ENCODE assay signal across 25 mouse cellular contexts in genomic region chr13:30213276-30213675, GRCm38 (mm10).
DNase-seq lines count a peak whose midpoint lies in the region; ATAC-seq and TF ChIP-seq lines count a peak whose summit lies in the region.
"Had no signal": no experiment of that assay in that cellular context is flagged by ENCODE, and none has a peak within 500 bp of the region (broad histone marks: within the 10 kb centered on the region; RNA-seq: fewer than 3 reads in every experiment).

No protein-coding gene starts in this region.

- no peaks in the 10 kb centered on the region for H3K36me3 ChIP-seq in forebrain, embryonic 14.5 days (ENCODE audit: control insufficient read depth, insufficient read depth, low read length)
- no peaks in the 10 kb centered on the region for H3K36me3 ChIP-seq in forebrain, embryonic 13.5 days (ENCODE audit: poor library complexity, severe bottlenecking)
- no peaks in the 10 kb centered on the region for H3K36me3 ChIP-seq in midbrain, embryonic 14.5 days (ENCODE audit: control insufficient read depth, insufficient read depth, low read length)
- no peaks in the 10 kb centered on the region for H3K36me3 ChIP-seq in midbrain, postnatal 0 days (ENCODE audit: insufficient read depth, low read length)
- H3K36me3 ChIP-seq in embryonic facial prominence, embryonic 11.5 days (replicated peaks; ENCODE audit: control insufficient read depth, insufficient read depth, low read depth, low read length) = no peaks in the 10 kb centered on the region
- H3K36me3 ChIP-seq: forebrain, embryonic 15.5 days; heart, embryonic 12.5 days; limb, embryonic 12.5 days; midbrain, embryonic 12.5 days had no signal

- 78% methylated on average over 9 of the region's 9 CpGs for WGBS in forebrain, embryonic 14.5 days
- WGBS in forebrain, embryonic 13.5 days = 72% methylated on average over 9 of the region's 9 CpGs
- WGBS in midbrain, embryonic 14.5 days = 64% methylated on average over 9 of the region's 9 CpGs
- 53% methylated on average over 9 of the region's 9 CpGs for WGBS in midbrain, postnatal 0 days
- WGBS in embryonic facial prominence, embryonic 11.5 days = 61% methylated on average over 9 of the region's 9 CpGs

- TF ChIP-seq CTCF in midbrain, postnatal 0 days (IDR thresholded peaks at IDR 0.05) = no peak

- H3K27me3 ChIP-seq in forebrain, embryonic 14.5 days (replicated peaks; ENCODE audit: control insufficient read depth, insufficient read depth, low read length) = no peaks in the 10 kb centered on the region
- H3K27me3 ChIP-seq in forebrain, embryonic 13.5 days = no peaks in the 10 kb centered on the region
- no peaks in the 10 kb centered on the region for H3K27me3 ChIP-seq in midbrain, embryonic 14.5 days (ENCODE audit: control insufficient read depth, insufficient read depth, low read length)
- H3K27me3 ChIP-seq in midbrain, postnatal 0 days (ENCODE audit: insufficient read depth, low read length) = no peaks in the 10 kb centered on the region
- H3K27me3 ChIP-seq in embryonic facial prominence, embryonic 11.5 days (ENCODE audit: control insufficient read depth, insufficient read depth, low read length) = no peaks in the 10 kb centered on the region
- H3K27me3 ChIP-seq: forebrain, embryonic 15.5 days; heart, embryonic 12.5 days; limb, embryonic 12.5 days; midbrain, embryonic 12.5 days had no signal

- H3K4me2 ChIP-seq in forebrain, embryonic 14.5 days (ENCODE audit: low read length) = no peak overlapping the region
- no peak overlapping the region for H3K4me2 ChIP-seq in forebrain, embryonic 13.5 days
- H3K4me2 ChIP-seq in midbrain, embryonic 14.5 days (ENCODE audit: low read length) = no peak overlapping the region
- no peak overlapping the region for H3K4me2 ChIP-seq in midbrain, postnatal 0 days (ENCODE audit: low read depth, low read length, poor library complexity, severe bottlenecking)
- H3K4me2 ChIP-seq in embryonic facial prominence, embryonic 11.5 days (ENCODE audit: low read depth, low read length) = no peak overlapping the region
- H3K4me2 ChIP-seq: forebrain, embryonic 15.5 days; heart, embryonic 12.5 days; limb, embryonic 12.5 days; liver, embryonic 11.5 days; midbrain, embryonic 12.5 days had no signal

- no peak for ATAC-seq in forebrain, embryonic 14.5 days
- ATAC-seq in forebrain, embryonic 13.5 days = no peak
- ATAC-seq in midbrain, embryonic 14.5 days (ENCODE audit: low FRiP score, low TSS enrichment) = no peak
- ATAC-seq in midbrain, postnatal 0 days (ENCODE audit: low FRiP score) = no peak
- ATAC-seq in embryonic facial prominence, embryonic 11.5 days (replicated peaks; ENCODE audit: insufficient number of reproducible peaks, low FRiP score, low TSS enrichment, low read depth) = no peak
- ATAC-seq: forebrain, embryonic 15.5 days; intestine, postnatal 0 days; liver, postnatal 0 days had no signal

- no peaks in the 10 kb centered on the region for H3K4me1 ChIP-seq in forebrain, embryonic 14.5 days (ENCODE audit: control insufficient read depth, insufficient read depth, low read length)
- no peaks in the 10 kb centered on the region; the same call in 1 of the 2 replicates for H3K4me1 ChIP-seq in forebrain, embryonic 13.5 days
- no peaks in the 10 kb centered on the region for H3K4me1 ChIP-seq in midbrain, embryonic 14.5 days (ENCODE audit: control insufficient read depth, insufficient read depth, low read length)
- no peaks in the 10 kb centered on the region for H3K4me1 ChIP-seq in midbrain, postnatal 0 days (ENCODE audit: insufficient read depth, low read length)
- H3K4me1 ChIP-seq in embryonic facial prominence, embryonic 11.5 days (ENCODE audit: control insufficient read depth, insufficient read depth, low read length) = no peaks in the 10 kb centered on the region
- H3K4me1 ChIP-seq: forebrain, embryonic 15.5 days; heart, embryonic 12.5 days; limb, embryonic 12.5 days; midbrain, embryonic 12.5 days had no signal

- no peak overlapping the region for H3K9ac ChIP-seq in forebrain, embryonic 14.5 days (ENCODE audit: low read length)
- H3K9ac ChIP-seq in forebrain, embryonic 13.5 days = no peak overlapping the region
- no peak overlapping the region for H3K9ac ChIP-seq in midbrain, embryonic 14.5 days (replicated peaks; ENCODE audit: low read length)
- no peak overlapping the region for H3K9ac ChIP-seq in midbrain, postnatal 0 days (replicated peaks; ENCODE audit: low read length, poor library complexity, severe bottlenecking)
- H3K9ac ChIP-seq in embryonic facial prominence, embryonic 11.5 days (replicated peaks; ENCODE audit: low read length) = no peak overlapping the region
- H3K9ac ChIP-seq: forebrain, embryonic 15.5 days; heart, embryonic 12.5 days; limb, embryonic 12.5 days; liver, postnatal 0 days; midbrain, embryonic 12.5 days had no signal

- H3K9me3 ChIP-seq in forebrain, embryonic 14.5 days (replicated peaks; ENCODE audit: control insufficient read depth, low read length) = no peaks in the 10 kb centered on the region
- no peaks in the 10 kb centered on the region for H3K9me3 ChIP-seq in forebrain, embryonic 13.5 days (replicated peaks)
- H3K9me3 ChIP-seq in midbrain, embryonic 14.5 days (ENCODE audit: control insufficient read depth, low read length) = no peaks in the 10 kb centered on the region
- H3K9me3 ChIP-seq in midbrain, postnatal 0 days (ENCODE audit: low read length) = no peaks in the 10 kb centered on the region
- no peaks in the 10 kb centered on the region for H3K9me3 ChIP-seq in embryonic facial prominence, embryonic 11.5 days (replicated peaks; ENCODE audit: control insufficient read depth, low read length)
- H3K9me3 ChIP-seq: forebrain, embryonic 15.5 days; heart, embryonic 12.5 days; limb, embryonic 12.5 days; midbrain, embryonic 12.5 days had no signal

- no peak overlapping the region for H3K27ac ChIP-seq in forebrain, embryonic 14.5 days (ENCODE audit: low read depth, low read length)
- H3K27ac ChIP-seq in forebrain, embryonic 13.5 days = no peak overlapping the region
- no peak overlapping the region for H3K27ac ChIP-seq in midbrain, embryonic 14.5 days (replicated peaks; ENCODE audit: low read depth, low read length)
- H3K27ac ChIP-seq in midbrain, postnatal 0 days (ENCODE audit: low read depth, low read length) = no peak overlapping the region
- H3K27ac ChIP-seq in embryonic facial prominence, embryonic 11.5 days (replicated peaks; ENCODE audit: low read depth, low read length) = no peak overlapping the region
- H3K27ac ChIP-seq: forebrain, embryonic 15.5 days; limb, embryonic 12.5 days; midbrain, embryonic 12.5 days had no signal

- no peak overlapping the region for H3K4me3 ChIP-seq in forebrain, embryonic 14.5 days (ENCODE audit: low read depth, low read length)
- H3K4me3 ChIP-seq in forebrain, embryonic 13.5 days = no peak overlapping the region
- H3K4me3 ChIP-seq in midbrain, embryonic 14.5 days (replicated peaks; ENCODE audit: low read depth, low read length) = no peak overlapping the region
- H3K4me3 ChIP-seq in midbrain, postnatal 0 days (ENCODE audit: low read depth, low read length) = no peak overlapping the region
- no peak overlapping the region for H3K4me3 ChIP-seq in embryonic facial prominence, embryonic 11.5 days (ENCODE audit: low read depth, low read length)
- H3K4me3 ChIP-seq: forebrain, embryonic 15.5 days; heart, embryonic 12.5 days; limb, embryonic 12.5 days; midbrain, embryonic 12.5 days; myocyte had no signal

- DNase-seq in forebrain, embryonic 14.5 days (ENCODE audit: low spot score) = peak; percentile 13
- DNase-seq in midbrain, embryonic 14.5 days = peak; percentile 20
- no peak for DNase-seq in midbrain, postnatal 0 days (ENCODE audit: low spot score)
- peak; percentile 20 for DNase-seq in embryonic facial prominence, embryonic 11.5 days (ENCODE audit: low spot score)
- peak; percentile 47 to 49 for DNase-seq in kidney, postnatal 36 days
- no peak for DNase-seq in adrenal gland, postnatal 4 days (ENCODE audit: low spot score in 2 of 2)
- DNase-seq in layer of hippocampus, postnatal 25 days (ENCODE audit: extremely low spot score in 1 of 2, low spot score in 1 of 2) = no peak
- DNase-seq: adrenal gland, postnatal 25 days; cerebellum, adult 11 months; cerebellum, postnatal 10 days; gastrocnemius, postnatal 25 days; heart, adult 18-20 months; heart, postnatal 10 days; liver, postnatal 0 days; lung, postnatal 10 days; right cerebral cortex, postnatal 14 days; spleen, adult 18-20 months had no signal

Comparison
In these comparisons a context has a peak if more than half of its experiments do, and no peak if none do; other contexts are left out.
1. DNase-seq: peak in forebrain, embryonic 14.5 days (single experiment), midbrain, embryonic 14.5 days (single experiment), embryonic facial prominence, embryonic 11.5 days (single experiment) and kidney, postnatal 36 days (2 of 2); none in midbrain, postnatal 0 days (single experiment), adrenal gland, postnatal 4 days (0 of 2) and layer of hippocampus, postnatal 25 days (0 of 2).